Mouse (Mus musculus) embryonic facial prominence, embryonic 14.5 days (tissue): Measurements from ENCODE around the gene Bpifc. TPM values are rescaled to one million over a fixed set of nuclear protein-coding genes. Genes with fewer than 3 reads are reported as not detected.
A peak's percentile ranks its signal among the peaks of the same experiment; 100 is the strongest.

ENCODE experiments used
- ATAC-seq: fragments of 200-750 bp; cut with Nextera tagmentation; 2 replicates; pipeline ENCODE4 v1.8.0; 2017; ENCODE audit warnings: low read depth, moderate number of reproducible peaks, moderate TSS enrichment
- DNase-seq: peaks from one replicate; pipeline ENCODE4 v3.0.0-alpha.2; 2015; ENCODE audit warnings: low spot score
- H3K27ac ChIP-seq: fragments of 300-500 bp; sonication (generic); replicated peaks from 2 replicates; pipeline ENCODE4 v1.5.1; 2014; ENCODE audit warnings: low read depth, mild to moderate bottlenecking, low read length, moderate library complexity
- H3K27me3 ChIP-seq: fragments of 300-500 bp; sonication (generic); replicated peaks from 2 replicates; pipeline ENCODE4 v1.6.1; 2014; ENCODE audit warnings: low read length; ENCODE audit not compliant: control insufficient read depth, insufficient read depth
- H3K36me3 ChIP-seq: fragments of 300-500 bp; sonication (generic); 2 replicates; pipeline ENCODE4 v1.6.1; 2014; ENCODE audit warnings: low read length, mixed read lengths; ENCODE audit not compliant: control insufficient read depth, insufficient read depth
- H3K4me1 ChIP-seq: fragments of 300-500 bp; sonication (generic); 2 replicates; pipeline ENCODE4 v1.6.1; 2014; ENCODE audit warnings: antibody characterized with exemption, low read length; ENCODE audit not compliant: control insufficient read depth, insufficient read depth
- H3K4me2 ChIP-seq: fragments of 300-500 bp; sonication (generic); 2 replicates; pipeline ENCODE4 v1.6.1; 2014; ENCODE audit warnings: low read depth, mild to moderate bottlenecking, low read length, moderate library complexity, mixed read lengths
- H3K4me3 ChIP-seq: fragments of 300-500 bp; sonication (generic); 2 replicates; pipeline ENCODE4 v1.5.1; 2014; ENCODE audit warnings: low read depth, mild to moderate bottlenecking, low read length
- H3K9ac ChIP-seq: fragments of 300-500 bp; sonication (generic); 2 replicates; pipeline ENCODE4 v1.6.1; 2014; ENCODE audit warnings: low read depth, mild to moderate bottlenecking, low read length, moderate library complexity, mixed read lengths
- H3K9me3 ChIP-seq: fragments of 300-500 bp; sonication (generic); 2 replicates; pipeline ENCODE4 v1.6.1; 2016; ENCODE audit warnings: low read length; ENCODE audit not compliant: control insufficient read depth
- WGBS: fragments of 180-500 bp; shearing (Covaris S2); extraction: QIAGEN DNeasy Blood & Tissue Kit; methylation state at CpG from one replicate; pipeline ENCODE4 v1.1.7; 2014; 5-methylcytosine and 5-hydroxymethylcytosine counted together
- polyA plus RNA-seq: library from polyadenylated mRNA; unstranded; fragments of >200 nt; fragmentation: Nextera tagmentation; extraction: Ambion mirVana; gene quantifications from 2 replicates; pipeline ENCODE4 v1.2.1, GENCODE M21; 2014

Bpifc gene
- polyA plus RNA-seq, 1 experiment from 2014 or later: 1.9 TPM

DNA sequence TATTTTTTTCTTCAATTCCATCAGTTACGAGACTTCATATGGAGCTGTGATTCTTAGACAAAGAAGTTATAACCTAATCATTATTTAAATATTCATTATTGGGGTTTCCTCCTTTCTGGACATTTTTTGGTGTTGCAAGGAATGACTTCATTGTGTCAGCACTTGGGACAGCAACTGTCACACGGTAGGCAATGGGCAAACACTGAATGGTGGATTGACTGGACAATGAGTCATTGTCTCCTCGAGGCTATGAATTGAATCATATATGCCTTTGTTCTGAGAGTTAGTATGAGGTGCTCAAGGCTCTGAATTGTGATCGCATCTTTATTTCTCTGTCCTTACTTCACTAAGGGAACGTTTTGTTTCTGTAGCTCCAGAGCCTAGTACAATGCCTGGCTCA, 5.2 kb downstream of the Bpifc start:
- WGBS: 75% methylated on average over 5 of the region's 5 CpGs
- no peak overlapping the region for H3K9ac ChIP-seq

GRCm38 (mm10) chr10:86000447-86000846, 11.2 kb downstream of the Bpifc start:
- H3K36me3 ChIP-seq: no peaks in the 10 kb centered on the region
- ATAC-seq: no peak
- H3K27me3 ChIP-seq: no peaks in the 10 kb centered on the region
- no peak overlapping the region for H3K4me3 ChIP-seq
- no peaks in the 10 kb centered on the region for H3K9me3 ChIP-seq
- no peak for DNase-seq
- 92% methylated on average over 4 of the region's 4 CpGs for WGBS
- H3K27ac ChIP-seq: no peak overlapping the region
- no peaks in the 10 kb centered on the region for H3K4me1 ChIP-seq
- no peak overlapping the region for H3K4me2 ChIP-seq
- no peak overlapping the region for H3K9ac ChIP-seq

More for the DNA sequence above, 5.2 kb downstream of the Bpifc start:
- no peaks in the 10 kb centered on the region for H3K36me3 ChIP-seq
- H3K4me1 ChIP-seq: no peaks in the 10 kb centered on the region
- no peak overlapping the region for H3K4me2 ChIP-seq
- no peak overlapping the region for H3K27ac ChIP-seq
- ATAC-seq (no peak), DNase-seq (no peak)
- no peaks in the 10 kb centered on the region for H3K27me3 ChIP-seq
- no peak overlapping the region for H3K4me3 ChIP-seq
- no peaks in the 10 kb centered on the region for H3K9me3 ChIP-seq

GRCm38 (mm10) chr10:85994543-85995104, 17.1 kb downstream of the Bpifc start:
- Histone ChIP-seq H3K27me3 (no peaks in the 10 kb centered on the region), H3K9me3 (no peaks in the 10 kb centered on the region), H3K4me3 (no peak overlapping the region), H3K36me3 (no peaks in the 10 kb centered on the region), H3K27ac (no peak overlapping the region), H3K4me2 (no peak overlapping the region), H3K9ac (no peak overlapping the region), H3K4me1 (no peaks in the 10 kb centered on the region; the same call in 1 of the 2 replicates)
- WGBS: 72% methylated on average over 5 of the region's 5 CpGs
- ATAC-seq (no peak), DNase-seq (no peak)

DNA sequence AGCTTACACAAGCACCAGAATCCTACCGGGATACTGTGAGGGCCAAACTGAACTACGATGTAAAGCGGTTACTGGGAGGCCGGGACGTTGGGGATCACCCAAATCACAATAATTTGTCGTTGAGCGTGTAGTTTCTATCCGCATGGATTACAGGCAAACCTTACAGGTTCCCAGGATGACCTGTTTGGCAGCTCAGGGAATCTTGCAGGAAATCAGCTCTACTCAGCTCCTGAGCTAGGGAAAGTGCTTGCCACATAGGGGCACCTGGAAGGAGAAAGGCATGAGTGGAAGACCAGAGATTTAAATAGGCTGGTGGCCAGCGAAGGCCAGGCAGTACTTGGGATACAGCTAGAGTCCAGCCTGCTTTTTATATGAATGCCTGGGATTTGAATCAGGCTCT, 17.9 kb downstream of the Bpifc start:
- no peak for ATAC-seq
- no peaks in the 10 kb centered on the region for H3K27me3 ChIP-seq
- 78% methylated on average over 9 of the region's 9 CpGs for WGBS
- no peaks in the 10 kb centered on the region; the same call in 1 of the 2 replicates for H3K4me1 ChIP-seq
- no peak overlapping the region for H3K4me3 ChIP-seq
- DNase-seq: no peak
- H3K9ac ChIP-seq: no peak overlapping the region
- no peaks in the 10 kb centered on the region for H3K36me3 ChIP-seq
- H3K9me3 ChIP-seq: no peaks in the 10 kb centered on the region
- H3K27ac ChIP-seq: no peak overlapping the region; the same call in 1 of the 2 replicates
- no peak overlapping the region for H3K4me2 ChIP-seq

DNA sequence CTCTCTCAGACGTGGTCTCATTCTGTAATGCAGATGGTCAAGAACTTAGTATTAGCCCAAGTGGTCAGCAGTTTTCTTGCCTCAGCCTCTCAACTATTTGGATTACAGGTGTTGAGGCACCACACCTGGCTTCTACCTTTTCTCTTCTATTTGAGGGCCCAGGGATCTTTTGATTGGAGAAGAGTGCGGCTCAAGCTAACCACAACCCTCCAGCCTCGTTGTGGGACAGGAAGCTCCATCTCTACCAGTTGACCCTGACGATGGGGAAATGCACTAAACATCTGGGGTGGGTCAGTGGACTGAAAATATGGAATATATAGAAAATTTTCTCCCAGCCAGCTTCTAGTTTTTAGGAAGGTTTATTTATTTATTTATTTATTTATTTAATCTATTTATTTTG, 19.3 kb downstream of the Bpifc start:
- Histone ChIP-seq H3K4me1 (no peaks in the 10 kb centered on the region; the same call in 1 of the 2 replicates), H3K27me3 (no peaks in the 10 kb centered on the region), H3K4me2 (no peak overlapping the region), H3K36me3 (no peaks in the 10 kb centered on the region), H3K9ac (no peak overlapping the region), H3K9me3 (no peaks in the 10 kb centered on the region), H3K27ac (no peak overlapping the region), H3K4me3 (no peak overlapping the region)
- DNase-seq (no peak), ATAC-seq (no peak)
- WGBS: 85% methylated on average over 4 of the region's 4 CpGs

DNA sequence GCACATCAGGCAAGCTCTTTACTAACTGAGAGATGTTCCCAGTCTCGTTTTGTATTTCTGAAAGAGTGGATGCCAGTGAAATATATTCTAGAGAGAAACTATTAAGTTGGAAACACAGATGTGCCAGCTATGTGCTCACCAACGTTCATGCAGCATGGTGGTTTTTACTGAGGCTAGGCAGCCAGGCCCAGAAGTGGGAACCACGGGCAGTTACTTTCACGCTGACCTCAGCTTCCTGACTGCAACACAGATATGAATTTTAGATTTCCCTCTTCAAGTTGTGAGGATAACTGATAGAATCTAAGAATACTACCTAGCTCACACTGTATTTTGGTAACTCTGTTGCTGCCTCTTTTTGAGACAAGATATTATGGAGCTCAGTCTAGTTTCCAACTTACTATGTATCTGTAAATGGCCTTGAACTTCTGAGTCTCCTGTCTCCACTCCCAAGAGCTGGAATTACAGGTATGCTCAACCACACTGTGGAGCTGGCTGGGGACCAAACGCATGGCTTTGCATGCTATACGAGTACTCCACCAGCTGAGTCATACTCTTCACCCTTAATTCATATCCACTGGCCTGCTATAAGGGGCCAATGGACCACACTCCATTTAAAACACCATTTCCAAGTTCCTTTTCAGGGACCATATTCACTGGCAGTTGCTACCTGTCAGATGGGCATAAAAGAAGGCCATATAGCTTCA, 22.1 kb downstream of the Bpifc start:
- Histone ChIP-seq H3K9ac (no peak overlapping the region), H3K4me1 (no peaks in the 10 kb centered on the region; the same call in 1 of the 2 replicates), H3K9me3 (no peaks in the 10 kb centered on the region), H3K27ac (no peak overlapping the region), H3K4me3 (no peak overlapping the region), H3K4me2 (no peak overlapping the region), H3K36me3 (no peaks in the 10 kb centered on the region), H3K27me3 (no peaks in the 10 kb centered on the region)
- WGBS: 72% methylated on average over 6 of the region's 6 CpGs
- DNase-seq (peak; percentile 5), ATAC-seq (no peak)

GRCm38 (mm10) chr10:85972915-85973314, 38.8 kb downstream of the Bpifc start:
- Histone ChIP-seq H3K36me3 (no peaks in the 10 kb centered on the region), H3K9me3 (no peaks in the 10 kb centered on the region), H3K4me1 (no peaks in the 10 kb centered on the region), H3K27me3 (no peaks in the 10 kb centered on the region), H3K27ac (no peak overlapping the region), H3K4me3 (no peak overlapping the region), H3K4me2 (no peak overlapping the region), H3K9ac (no peak overlapping the region)
- DNase-seq (peak; percentile 47), ATAC-seq (peak; percentile 37; the same call in 1 of the 2 replicates)
- WGBS: 75% methylated on average over 4 of the region's 4 CpGs

DNA sequence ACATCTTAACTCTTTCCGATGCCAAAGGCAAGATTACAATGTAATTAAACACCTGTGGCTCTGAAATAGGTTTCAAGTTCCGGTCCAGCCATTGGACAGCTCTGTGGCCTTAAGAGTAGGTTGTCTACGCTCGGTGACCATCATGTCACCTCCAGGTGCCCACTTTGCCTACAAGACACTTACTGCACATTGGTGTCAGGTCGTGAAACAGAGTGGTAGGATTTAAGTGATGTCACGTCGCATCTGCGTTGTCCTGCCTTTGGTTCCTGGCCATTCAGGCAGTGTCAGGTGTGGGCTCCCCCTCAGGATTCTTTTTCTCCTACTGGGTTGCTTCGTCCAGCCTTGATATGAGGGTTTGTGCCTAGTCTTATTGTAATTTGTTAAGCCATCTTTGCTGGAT, 39.9 kb downstream of the Bpifc start:
- no peaks in the 10 kb centered on the region for H3K36me3 ChIP-seq
- no peak overlapping the region for H3K27ac ChIP-seq
- H3K9ac ChIP-seq: no peak overlapping the region
- no peak overlapping the region for H3K4me2 ChIP-seq
- H3K4me1 ChIP-seq: no peaks in the 10 kb centered on the region
- no peaks in the 10 kb centered on the region for H3K27me3 ChIP-seq
- no peaks in the 10 kb centered on the region for H3K9me3 ChIP-seq
- WGBS: 90% methylated on average over 9 of the region's 9 CpGs
- ATAC-seq (no peak), DNase-seq (no peak)
- H3K4me3 ChIP-seq: no peak overlapping the region
